Mouse (Mus musculus): ENCODE results near the gene B9d2. TPM values are rescaled to one million over a fixed set of nuclear protein-coding genes. Genes with fewer than 3 reads are reported as not detected.

Gene B9d2
- polyA plus RNA-seq, 1 experiment from 2014 or later: 35.0 TPM

DNA sequence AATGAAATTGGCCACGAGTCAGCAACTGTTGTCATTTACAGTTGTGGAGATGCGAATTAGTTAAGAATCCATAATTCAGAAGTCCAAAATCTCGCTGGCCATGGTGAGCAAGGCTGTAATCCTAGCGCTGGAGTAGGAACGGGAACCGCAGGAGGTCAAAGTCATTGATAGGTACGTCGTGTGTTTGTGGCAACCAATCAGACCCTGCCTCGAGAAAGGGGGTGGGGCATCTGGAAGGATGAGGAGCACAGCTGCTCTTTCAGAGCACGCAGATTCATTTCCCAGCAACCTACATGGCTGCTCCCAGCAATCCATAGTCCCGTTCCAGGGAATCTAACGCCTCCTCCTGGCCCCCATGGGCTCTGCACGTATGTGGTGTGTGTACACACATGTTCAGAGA is 19.3 kb downstream of the B9d2 start:
- Histone ChIP-seq H3K9ac (replicated peaks; ENCODE audit: low read length) (no peak overlapping the region), H3K27me3 (ENCODE audit: insufficient read depth, low read length) (peaks cover 9% of the 10 kb centered on the region), H3K4me1 (ENCODE audit: insufficient read depth, low read length) (0 out of 2 replicates have a peak, but pooled peaks cover 5% of the 10 kb centered on the region), H3K4me2 (replicated peaks; ENCODE audit: low read depth, low read length) (no peak overlapping the region), H3K9me3 (ENCODE audit: low read length) (peaks cover 5% of the 10 kb centered on the region; the same call in 1 of the 2 replicates), H3K27ac (ENCODE audit: low read length) (no peak overlapping the region), H3K36me3 (ENCODE audit: insufficient read depth, low read length) (peaks cover 17% of the 10 kb centered on the region; the same call in 1 of the 2 replicates), H3K4me3 (ENCODE audit: low read length) (no peak overlapping the region)
- 59% methylated on average over 13 of the region's 13 CpGs for WGBS
- ATAC-seq (ENCODE audit: low FRiP score, low TSS enrichment): no peak

- H3K9ac ChIP-seq (replicated peaks; ENCODE audit: low read length): no peak overlapping the region
- 80% methylated on average over 12 of the region's 12 CpGs for WGBS
- H3K27me3 ChIP-seq (ENCODE audit: insufficient read depth, low read length): peaks cover 9% of the 10 kb centered on the region
- H3K9me3 ChIP-seq (ENCODE audit: low read length): peaks cover 5% of the 10 kb centered on the region; the same call in 1 of the 2 replicates
- H3K27ac ChIP-seq (ENCODE audit: low read length): no peak overlapping the region
- no peak overlapping the region for H3K4me2 ChIP-seq (replicated peaks; ENCODE audit: low read depth, low read length)
- 0 out of 2 replicates have a peak, but pooled peaks cover 8% of the 10 kb centered on the region for H3K4me1 ChIP-seq (ENCODE audit: insufficient read depth, low read length)
- no peak overlapping the region for H3K4me3 ChIP-seq (ENCODE audit: low read length)
- peaks cover 17% of the 10 kb centered on the region; the same call in 1 of the 2 replicates for H3K36me3 ChIP-seq (ENCODE audit: insufficient read depth, low read length)
- no peak for ATAC-seq (ENCODE audit: low FRiP score, low TSS enrichment)
Measured at GRCm38 (mm10) chr7:25700732-25701131, 20.2 kb downstream of the B9d2 start.

DNA sequence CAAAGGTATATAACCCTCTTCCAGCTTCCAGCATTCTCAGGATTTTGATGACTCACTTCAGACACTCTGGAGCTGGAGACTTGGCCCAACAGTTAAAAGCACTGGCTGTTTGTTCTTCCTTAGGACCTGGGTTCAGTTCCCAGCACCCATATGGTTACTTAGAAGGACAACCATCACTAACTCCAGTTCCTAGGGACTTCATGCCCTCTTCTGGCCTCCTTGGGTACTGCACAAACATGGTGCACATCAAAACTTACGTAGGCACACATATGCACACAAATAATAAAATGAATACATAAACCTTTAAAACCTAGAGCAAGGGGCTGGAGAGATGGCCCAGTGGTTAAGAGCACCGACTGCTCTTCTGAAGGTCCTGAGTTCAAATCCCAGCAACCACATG is 21.8 kb downstream of the B9d2 start:
- Histone ChIP-seq H3K4me3 (ENCODE audit: low read length) (no peak overlapping the region), H3K9ac (replicated peaks; ENCODE audit: low read length) (no peak overlapping the region), H3K27ac (ENCODE audit: low read length) (no peak overlapping the region), H3K9me3 (ENCODE audit: low read length) (peaks cover 5% of the 10 kb centered on the region; the same call in 1 of the 2 replicates), H3K27me3 (ENCODE audit: insufficient read depth, low read length) (peaks cover 9% of the 10 kb centered on the region), H3K4me2 (replicated peaks; ENCODE audit: low read depth, low read length) (no peak overlapping the region), H3K36me3 (ENCODE audit: insufficient read depth, low read length) (peaks cover 17% of the 10 kb centered on the region; the same call in 1 of the 2 replicates), H3K4me1 (ENCODE audit: insufficient read depth, low read length) (peaks cover 24% of the 10 kb centered on the region)
- 100% methylated on average over 2 of the region's 2 CpGs for WGBS
- ATAC-seq (ENCODE audit: low FRiP score, low TSS enrichment): no peak

DNA sequence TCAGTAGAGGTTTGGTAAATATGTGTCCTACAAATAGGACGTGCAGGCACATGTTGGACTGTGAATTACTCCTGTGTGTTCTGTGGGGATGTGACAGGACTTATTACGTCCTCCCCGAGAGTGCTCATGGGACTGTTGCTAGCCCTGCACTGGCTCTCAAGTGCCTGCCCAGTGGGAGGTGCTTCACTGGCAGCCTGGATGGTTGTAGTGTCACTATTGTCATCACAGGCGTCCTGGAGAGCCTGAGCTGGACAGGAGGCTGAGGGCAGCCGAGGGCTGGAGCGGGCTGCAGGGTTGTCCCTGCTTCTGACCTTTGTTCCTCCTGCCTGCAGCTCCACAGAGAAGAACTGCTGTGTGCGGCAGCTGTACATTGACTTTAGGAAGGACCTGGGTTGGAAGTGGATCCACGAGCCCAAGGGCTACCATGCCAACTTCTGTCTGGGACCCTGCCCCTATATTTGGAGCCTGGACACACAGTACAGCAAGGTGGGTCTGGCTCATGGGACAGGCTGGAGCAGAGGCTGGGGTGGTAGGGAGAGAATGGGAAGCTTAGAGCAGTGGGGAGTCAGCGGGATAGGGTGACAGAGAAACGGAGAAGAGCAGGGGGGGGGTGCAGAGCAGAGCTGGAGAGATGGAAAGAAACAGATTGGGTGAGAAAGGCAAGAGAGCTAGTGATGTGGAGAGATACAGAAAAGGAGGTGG is 23.4 kb downstream of the B9d2 start:
- H3K4me2 ChIP-seq (replicated peaks; ENCODE audit: low read depth, low read length): no peak overlapping the region
- peaks cover 17% of the 10 kb centered on the region; the same call in 1 of the 2 replicates for H3K36me3 ChIP-seq (ENCODE audit: insufficient read depth, low read length)
- 31% methylated on average over 10 of the region's 10 CpGs for WGBS
- peaks cover 30% of the 10 kb centered on the region for H3K4me1 ChIP-seq (ENCODE audit: insufficient read depth, low read length)
- ATAC-seq (ENCODE audit: low FRiP score, low TSS enrichment): no peak
- peaks cover 9% of the 10 kb centered on the region for H3K27me3 ChIP-seq (ENCODE audit: insufficient read depth, low read length)
- no peak overlapping the region for H3K4me3 ChIP-seq (ENCODE audit: low read length)
- no peak overlapping the region for H3K27ac ChIP-seq (ENCODE audit: low read length)
- H3K9me3 ChIP-seq (ENCODE audit: low read length): peaks cover 5% of the 10 kb centered on the region; the same call in 1 of the 2 replicates
- H3K9ac ChIP-seq (replicated peaks; ENCODE audit: low read length): no peak overlapping the region

DNA sequence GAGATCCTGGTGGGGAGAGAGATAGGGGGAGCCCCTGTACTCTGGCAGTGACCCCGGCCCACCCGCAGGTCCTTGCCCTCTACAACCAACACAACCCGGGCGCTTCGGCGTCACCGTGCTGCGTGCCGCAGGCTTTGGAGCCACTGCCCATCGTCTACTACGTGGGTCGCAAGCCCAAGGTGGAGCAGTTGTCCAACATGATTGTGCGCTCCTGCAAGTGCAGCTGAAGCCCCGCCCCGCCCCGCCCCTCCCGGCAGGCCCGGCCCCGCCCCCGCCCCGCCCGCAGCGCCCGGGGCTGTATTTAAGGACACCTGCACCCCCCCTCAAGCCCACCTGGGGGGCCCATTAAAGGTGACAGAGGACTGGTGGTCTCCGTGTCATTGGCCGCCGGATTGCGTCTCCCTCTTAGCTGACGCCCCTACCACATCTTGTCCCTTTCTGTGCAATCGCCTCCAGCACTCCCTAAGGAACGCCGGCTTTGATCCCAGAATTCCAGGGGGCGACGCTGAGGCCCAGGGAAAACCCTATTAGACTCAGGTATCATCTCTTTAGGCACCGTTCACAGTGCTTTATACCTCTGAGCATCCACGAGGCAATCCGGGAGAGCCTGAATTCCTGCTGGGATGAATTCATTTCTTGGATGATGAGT is 24.3 kb downstream of the B9d2 start:
- Histone ChIP-seq H3K27me3 (ENCODE audit: insufficient read depth, low read length) (peaks cover 9% of the 10 kb centered on the region), H3K27ac (ENCODE audit: low read length) (no peak overlapping the region), H3K4me1 (ENCODE audit: insufficient read depth, low read length) (peaks cover 31% of the 10 kb centered on the region), H3K4me2 (replicated peaks; ENCODE audit: low read depth, low read length) (peak overlapping the region; percentile 56), H3K36me3 (ENCODE audit: insufficient read depth, low read length) (peaks cover 16% of the 10 kb centered on the region; the same call in 1 of the 2 replicates), H3K9ac (replicated peaks; ENCODE audit: low read length) (no peak overlapping the region), H3K4me3 (ENCODE audit: low read length) (peak overlapping the region; percentile 30), H3K9me3 (ENCODE audit: low read length) (peaks cover 5% of the 10 kb centered on the region; the same call in 1 of the 2 replicates)
- WGBS: 9% methylated on average over 26 of the region's 37 CpGs
- ATAC-seq (ENCODE audit: low FRiP score, low TSS enrichment): no peak

GRCm38 (mm10) chr7:25705801-25706251 is 25.2 kb downstream of the B9d2 start:
- 0 out of 2 replicates have a peak overlapping the region, but pooled peaks have one; percentile 36 for H3K27ac ChIP-seq (ENCODE audit: low read length)
- H3K9me3 ChIP-seq (ENCODE audit: low read length): peaks cover 5% of the 10 kb centered on the region; the same call in 1 of the 2 replicates
- WGBS: 61% methylated on average over 6 of the region's 6 CpGs
- H3K4me2 ChIP-seq (replicated peaks; ENCODE audit: low read depth, low read length): no peak overlapping the region
- H3K36me3 ChIP-seq (ENCODE audit: insufficient read depth, low read length): peaks cover 11% of the 10 kb centered on the region; the same call in 1 of the 2 replicates
- H3K9ac ChIP-seq (replicated peaks; ENCODE audit: low read length): no peak overlapping the region
- H3K4me1 ChIP-seq (ENCODE audit: insufficient read depth, low read length): peaks cover 40% of the 10 kb centered on the region
- no peak for ATAC-seq (ENCODE audit: low FRiP score, low TSS enrichment)
- peaks cover 9% of the 10 kb centered on the region for H3K27me3 ChIP-seq (ENCODE audit: insufficient read depth, low read length)
- H3K4me3 ChIP-seq (ENCODE audit: low read length): no peak overlapping the region

- Histone ChIP-seq H3K9ac (replicated peaks; ENCODE audit: low read length) (0 out of 2 replicates have a peak overlapping the region, but pooled peaks have one; percentile 6), H3K27ac (ENCODE audit: low read length) (peak overlapping the region; percentile 76), H3K4me2 (replicated peaks; ENCODE audit: low read depth, low read length) (no peak overlapping the region), H3K36me3 (ENCODE audit: insufficient read depth, low read length) (peaks cover 11% of the 10 kb centered on the region), H3K4me3 (ENCODE audit: low read length) (no peak overlapping the region), H3K9me3 (ENCODE audit: low read length) (peaks cover 5% of the 10 kb centered on the region; the same call in 1 of the 2 replicates), H3K4me1 (ENCODE audit: insufficient read depth, low read length) (peaks cover 40% of the 10 kb centered on the region), H3K27me3 (ENCODE audit: insufficient read depth, low read length) (peaks cover 9% of the 10 kb centered on the region)
- ATAC-seq (ENCODE audit: low FRiP score, low TSS enrichment): no peak
- 39% methylated on average over 7 of the region's 7 CpGs for WGBS
Measured at GRCm38 (mm10) chr7:25706578-25707170, 26.1 kb downstream of the B9d2 start.

- 23% methylated on average over 15 of the region's 15 CpGs for WGBS
- Histone ChIP-seq H3K4me3 (ENCODE audit: low read length) (no peak overlapping the region), H3K9me3 (ENCODE audit: low read length) (no peaks in the 10 kb centered on the region), H3K4me2 (replicated peaks; ENCODE audit: low read depth, low read length) (no peak overlapping the region), H3K4me1 (ENCODE audit: insufficient read depth, low read length) (peaks cover 40% of the 10 kb centered on the region), H3K27ac (ENCODE audit: low read length) (peak overlapping the region; percentile 76), H3K27me3 (ENCODE audit: insufficient read depth, low read length) (peaks cover 9% of the 10 kb centered on the region), H3K36me3 (ENCODE audit: insufficient read depth, low read length) (peaks cover 8% of the 10 kb centered on the region), H3K9ac (replicated peaks; ENCODE audit: low read length) (0 out of 2 replicates have a peak overlapping the region, but pooled peaks have one; percentile 1)
- peak; percentile 32 for ATAC-seq (ENCODE audit: low FRiP score, low TSS enrichment)
Measured at GRCm38 (mm10) chr7:25707581-25708292, 27.2 kb downstream of the B9d2 start.

GRCm38 (mm10) chr7:25709961-25710360 is 29.4 kb downstream of the B9d2 start:
- Histone ChIP-seq H3K27me3 (ENCODE audit: insufficient read depth, low read length) (no peaks in the 10 kb centered on the region), H3K27ac (ENCODE audit: low read length) (no peak overlapping the region; the same call in 1 of the 2 replicates), H3K4me3 (ENCODE audit: low read length) (no peak overlapping the region), H3K4me2 (replicated peaks; ENCODE audit: low read depth, low read length) (0 out of 2 replicates have a peak overlapping the region, but pooled peaks have one; percentile 3), H3K4me1 (ENCODE audit: insufficient read depth, low read length) (peaks cover 36% of the 10 kb centered on the region), H3K36me3 (ENCODE audit: insufficient read depth, low read length) (peaks cover 29% of the 10 kb centered on the region), H3K9me3 (ENCODE audit: low read length) (no peaks in the 10 kb centered on the region), H3K9ac (replicated peaks; ENCODE audit: low read length) (peak overlapping the region; percentile 50)
- ATAC-seq (ENCODE audit: low FRiP score, low TSS enrichment): no peak
- WGBS: 9% methylated on average over 12 of the region's 12 CpGs

Measured in kidney, embryonic 16.5 days (tissue).